Mouse (Mus musculus): ENCODE results near the gene Hmcn1. TPM values are rescaled to one million over a fixed set of nuclear protein-coding genes. Genes with fewer than 3 reads are reported as not detected.

The Hmcn1 gene
- total and polyA plus RNA-seq, 3 experiments, result 0.33 TPM; not detected in 2

- Histone ChIP-seq H3K4me1 (ENCODE audit: insufficient read depth, low read depth, low read length) (no peaks in the 10 kb centered on the region), H3K4me3 (ENCODE audit: low read depth, low read length) (no peak overlapping the region), H3K36me3 (replicated peaks) (no peaks in the 10 kb centered on the region), H3K9me3 (replicated peaks) (no peaks in the 10 kb centered on the region), H3K27me3 (ENCODE audit: insufficient read depth, low read length) (no peaks in the 10 kb centered on the region)
- TF ChIP-seq GATA2 (IDR thresholded peaks at IDR 0.05; ENCODE audit: borderline replicate concordance, low read depth, low read length) (no peak), GATA1 (IDR thresholded peaks at IDR 0.05; ENCODE audit: borderline replicate concordance, low read length) (no peak)
- ATAC-seq (ENCODE audit: extremely low read depth, insufficient number of reproducible peaks, low FRiP score, poor library complexity, severe bottlenecking), result no peak
- no peak for DNase-seq (ENCODE audit: low spot score)
Measured at GRCm38 (mm10) chr1:150759476-150760079, 233.7 kb downstream of the Hmcn1 start.

DNA sequence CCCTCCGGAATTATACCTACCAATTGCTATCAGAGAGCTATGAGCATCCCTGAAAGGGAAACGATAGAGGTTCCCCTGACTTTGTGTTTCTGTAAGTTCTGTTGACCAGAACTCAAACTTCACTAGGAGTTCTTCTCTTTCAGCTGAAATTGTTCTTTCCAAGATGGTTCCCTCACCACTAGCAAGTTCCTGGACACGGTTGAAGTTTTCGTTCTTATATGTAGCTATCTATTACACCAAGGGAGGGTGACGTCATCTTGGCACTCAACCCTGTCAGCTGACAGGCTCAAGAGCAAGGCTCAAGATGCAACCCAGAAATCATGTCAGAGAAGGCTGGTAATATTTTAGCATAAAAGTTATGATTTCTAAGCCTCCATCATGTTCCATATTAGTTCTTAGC is 239.3 kb downstream of the Hmcn1 start:
- no peak for ATAC-seq (ENCODE audit: extremely low read depth, insufficient number of reproducible peaks, low FRiP score, poor library complexity, severe bottlenecking)
- Histone ChIP-seq H3K4me3 (ENCODE audit: low read depth, low read length) (no peak overlapping the region), H3K4me1 (ENCODE audit: insufficient read depth, low read depth, low read length) (no peaks in the 10 kb centered on the region), H3K9me3 (replicated peaks) (no peaks in the 10 kb centered on the region), H3K27me3 (ENCODE audit: insufficient read depth, low read length) (no peaks in the 10 kb centered on the region), H3K36me3 (replicated peaks) (no peaks in the 10 kb centered on the region)
- TF ChIP-seq GATA1 (IDR thresholded peaks at IDR 0.05; ENCODE audit: borderline replicate concordance, low read length) (no peak), GATA2 (IDR thresholded peaks at IDR 0.05; ENCODE audit: borderline replicate concordance, low read depth, low read length) (no peak), POLR2AphosphoS5 (IDR thresholded peaks at IDR 0.05; ENCODE audit: insufficient replicate concordance, low read depth, low read length) (no peak), TAL1 (conservative IDR thresholded peaks at IDR 0.05; ENCODE audit: low read depth, low read length) (no peak), CTCF (IDR thresholded peaks at IDR 0.05; ENCODE audit: low read depth, low read length) (no peak)
- no peak for DNase-seq (ENCODE audit: low spot score)

DNA sequence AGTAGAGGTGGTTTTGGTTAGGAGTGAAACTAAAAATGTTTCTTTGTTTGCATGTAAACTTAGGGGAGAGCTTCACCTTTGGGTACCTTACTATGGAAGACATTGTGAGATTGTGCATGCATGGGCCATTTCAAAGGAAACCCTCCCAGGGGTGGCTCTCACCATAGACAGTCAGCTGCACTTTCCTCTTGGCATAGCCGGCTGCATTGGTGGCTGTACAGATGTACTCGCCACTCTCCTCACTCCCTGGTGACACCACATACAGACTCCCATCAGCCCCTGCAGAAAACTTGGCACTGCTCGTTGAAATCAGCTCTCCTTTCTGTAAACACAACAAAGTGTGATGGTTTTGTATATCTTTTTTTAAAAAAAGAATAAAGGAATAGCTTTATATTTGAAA is 244.5 kb downstream of the Hmcn1 start:
- H3K27me3 ChIP-seq (ENCODE audit: insufficient read depth, low read length), result no peaks in the 10 kb centered on the region
- DNase-seq (ENCODE audit: low spot score) (no peak), ATAC-seq (ENCODE audit: extremely low read depth, insufficient number of reproducible peaks, low FRiP score, poor library complexity, severe bottlenecking) (no peak)
- no peaks in the 10 kb centered on the region for H3K9me3 ChIP-seq (replicated peaks)
- no peaks in the 10 kb centered on the region for H3K36me3 ChIP-seq (replicated peaks)
- no peak overlapping the region for H3K4me3 ChIP-seq (ENCODE audit: low read depth, low read length)
- no peaks in the 10 kb centered on the region for H3K4me1 ChIP-seq (ENCODE audit: insufficient read depth, low read depth, low read length)
- TF ChIP-seq TAL1 (conservative IDR thresholded peaks at IDR 0.05; ENCODE audit: low read depth, low read length) (no peak), GATA1 (IDR thresholded peaks at IDR 0.05; ENCODE audit: borderline replicate concordance, low read length) (no peak), POLR2AphosphoS5 (IDR thresholded peaks at IDR 0.05; ENCODE audit: insufficient replicate concordance, low read depth, low read length) (no peak), GATA2 (IDR thresholded peaks at IDR 0.05; ENCODE audit: borderline replicate concordance, low read depth, low read length) (no peak), CTCF (IDR thresholded peaks at IDR 0.05; ENCODE audit: low read depth, low read length) (no peak)

DNA sequence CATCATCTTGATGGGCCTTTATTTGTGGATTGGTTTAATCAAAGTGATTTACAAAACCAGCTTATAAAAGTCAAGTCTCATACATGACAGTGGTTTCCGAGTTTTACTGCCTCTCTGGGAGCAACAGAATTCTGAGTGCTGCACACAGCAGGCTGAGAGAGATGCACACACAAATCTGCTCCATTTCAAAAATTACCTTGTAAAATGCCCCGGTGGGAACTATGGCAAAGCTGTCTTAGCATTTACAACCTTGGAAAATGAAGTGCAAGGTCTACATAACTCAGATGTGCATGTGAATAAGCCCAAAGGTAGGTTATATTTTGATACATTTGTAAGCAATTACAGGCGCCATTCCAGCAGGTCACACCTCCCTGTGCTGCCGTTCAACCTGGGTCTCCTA is 245.5 kb downstream of the Hmcn1 start:
- DNase-seq (ENCODE audit: low spot score) (no peak), ATAC-seq (ENCODE audit: extremely low read depth, insufficient number of reproducible peaks, low FRiP score, poor library complexity, severe bottlenecking) (no peak)
- peaks cover 2% of the 10 kb centered on the region; the same call in 1 of the 2 replicates for H3K27me3 ChIP-seq (ENCODE audit: insufficient read depth, low read length)
- H3K9me3 ChIP-seq (replicated peaks), result no peaks in the 10 kb centered on the region
- H3K36me3 ChIP-seq (replicated peaks), result no peaks in the 10 kb centered on the region
- no peak for TF ChIP-seq GATA1 (IDR thresholded peaks at IDR 0.05; ENCODE audit: borderline replicate concordance, low read length)
- TF ChIP-seq CTCF (IDR thresholded peaks at IDR 0.05; ENCODE audit: low read depth, low read length), result no peak
- no peak for TF ChIP-seq POLR2AphosphoS5 (IDR thresholded peaks at IDR 0.05; ENCODE audit: insufficient replicate concordance, low read depth, low read length)
- no peak for TF ChIP-seq TAL1 (conservative IDR thresholded peaks at IDR 0.05; ENCODE audit: low read depth, low read length)
- no peak for TF ChIP-seq GATA2 (IDR thresholded peaks at IDR 0.05; ENCODE audit: borderline replicate concordance, low read depth, low read length)
- H3K4me1 ChIP-seq (ENCODE audit: insufficient read depth, low read depth, low read length), result no peaks in the 10 kb centered on the region
- H3K4me3 ChIP-seq (ENCODE audit: low read depth, low read length), result no peak overlapping the region

GRCm38 (mm10) chr1:150743097-150743843 is 250.0 kb downstream of the Hmcn1 start:
- Histone ChIP-seq H3K4me3 (ENCODE audit: low read depth, low read length) (no peak overlapping the region), H3K4me1 (ENCODE audit: insufficient read depth, low read depth, low read length) (no peaks in the 10 kb centered on the region), H3K36me3 (replicated peaks) (no peaks in the 10 kb centered on the region), H3K9me3 (replicated peaks) (no peaks in the 10 kb centered on the region), H3K27me3 (ENCODE audit: insufficient read depth, low read length) (peaks cover 2% of the 10 kb centered on the region; the same call in 1 of the 2 replicates)
- no peak for TF ChIP-seq GATA2 (IDR thresholded peaks at IDR 0.05; ENCODE audit: borderline replicate concordance, low read depth, low read length)
- no peak for DNase-seq (ENCODE audit: low spot score)
- no peak for ATAC-seq (ENCODE audit: extremely low read depth, insufficient number of reproducible peaks, low FRiP score, poor library complexity, severe bottlenecking)

- Histone ChIP-seq H3K9me3 (replicated peaks) (no peaks in the 10 kb centered on the region), H3K36me3 (replicated peaks) (no peaks in the 10 kb centered on the region), H3K4me1 (ENCODE audit: insufficient read depth, low read depth, low read length) (no peaks in the 10 kb centered on the region), H3K4me3 (ENCODE audit: low read depth, low read length) (no peak overlapping the region), H3K27me3 (ENCODE audit: insufficient read depth, low read length) (peaks cover 2% of the 10 kb centered on the region; the same call in 1 of the 2 replicates)
- TF ChIP-seq GATA2 (IDR thresholded peaks at IDR 0.05; ENCODE audit: borderline replicate concordance, low read depth, low read length), result no peak
- TF ChIP-seq GATA1 (IDR thresholded peaks at IDR 0.05; ENCODE audit: borderline replicate concordance, low read length), result no peak
- TF ChIP-seq POLR2AphosphoS5 (IDR thresholded peaks at IDR 0.05; ENCODE audit: insufficient replicate concordance, low read depth, low read length), result no peak
- no peak for TF ChIP-seq TAL1 (conservative IDR thresholded peaks at IDR 0.05; ENCODE audit: low read depth, low read length)
- no peak for TF ChIP-seq CTCF (IDR thresholded peaks at IDR 0.05; ENCODE audit: low read depth, low read length)
- ATAC-seq (ENCODE audit: extremely low read depth, insufficient number of reproducible peaks, low FRiP score, poor library complexity, severe bottlenecking) (no peak), DNase-seq (ENCODE audit: low spot score) (no peak)
Measured at GRCm38 (mm10) chr1:150742376-150743087, 250.7 kb downstream of the Hmcn1 start.
